Mouse (Mus musculus) embryonic facial prominence, embryonic 11.5 days (tissue): ENCODE measurements around the gene Nbas. TPM values are rescaled to one million over a fixed set of nuclear protein-coding genes. Genes with fewer than 3 reads are reported as not detected.

Experiments
- ATAC-seq: fragments of 200-750 bp; cut with Nextera tagmentation; replicated peaks from 2 replicates; pipeline ENCODE4 v1.8.0; 2017; ENCODE audit warnings: low read depth; ENCODE audit not compliant: insufficient number of reproducible peaks, low FRiP score, low TSS enrichment
- DNase-seq: peaks from one replicate; pipeline ENCODE4 v3.0.0-alpha.2; 2015; ENCODE audit warnings: low spot score
- H3K27ac ChIP-seq: fragments of 300-500 bp; sonication (generic); replicated peaks from 2 replicates; pipeline ENCODE4 v1.5.1; 2014; ENCODE audit warnings: mild to moderate bottlenecking, low read depth, low read length, control low read depth
- H3K27me3 ChIP-seq: fragments of 300-500 bp; sonication (generic); 2 replicates; pipeline ENCODE4 v1.6.1; 2014; ENCODE audit warnings: mild to moderate bottlenecking, low read length, moderate library complexity, mixed read lengths; ENCODE audit not compliant: control insufficient read depth, insufficient read depth
- H3K36me3 ChIP-seq: fragments of 300-500 bp; sonication (generic); replicated peaks from 2 replicates; pipeline ENCODE4 v1.6.1; 2014; ENCODE audit warnings: low read depth, mild to moderate bottlenecking, low read length, moderate library complexity, mixed read lengths; ENCODE audit not compliant: control insufficient read depth, insufficient read depth
- H3K4me1 ChIP-seq: fragments of 300-500 bp; sonication (generic); 2 replicates; pipeline ENCODE4 v1.6.1; 2014; ENCODE audit warnings: low read length, mixed read lengths; ENCODE audit not compliant: control insufficient read depth, insufficient read depth
- H3K4me2 ChIP-seq: fragments of 300-500 bp; sonication (generic); 2 replicates; pipeline ENCODE4 v1.6.1; 2014; ENCODE audit warnings: low read depth, mild to moderate bottlenecking, control low read depth, low read length, moderate library complexity
- H3K4me3 ChIP-seq: fragments of 300-500 bp; sonication (generic); 2 replicates; pipeline ENCODE4 v1.5.1; 2014; ENCODE audit warnings: low read depth, low read length, control low read depth
- H3K9ac ChIP-seq: fragments of 300-500 bp; sonication (generic); replicated peaks from 2 replicates; pipeline ENCODE4 v1.6.1; 2014; ENCODE audit warnings: mild to moderate bottlenecking, control low read depth, low read length
- H3K9me3 ChIP-seq: fragments of 300-500 bp; sonication (generic); replicated peaks from 2 replicates; pipeline ENCODE4 v1.6.1; 2016; ENCODE audit warnings: mild to moderate bottlenecking, low read length, inconsistent platforms, mixed read lengths; ENCODE audit not compliant: control insufficient read depth
- WGBS: fragments of 180-500 bp; shearing (Covaris S2); extraction: QIAGEN DNeasy Blood & Tissue Kit; methylation state at CpG from one replicate; pipeline ENCODE4 v1.1.7; 2014; 5-methylcytosine and 5-hydroxymethylcytosine counted together
- polyA plus RNA-seq: library from polyadenylated mRNA; unstranded; fragments of >200 nt; fragmentation: Nextera tagmentation; extraction: Ambion mirVana; gene quantifications from 2 replicates; pipeline ENCODE4 v1.2.1, GENCODE M21; 2014

Nbas gene
- polyA plus RNA-seq, 1 experiment from 2014 or later, result 14.3 TPM

- no peaks in the 10 kb centered on the region for H3K27me3 ChIP-seq
- no peak for ATAC-seq
- H3K9me3 ChIP-seq, result no peaks in the 10 kb centered on the region
- H3K27ac ChIP-seq, result no peak overlapping the region
- no peak for DNase-seq
- 91% methylated on average over 3 of the region's 3 CpGs for WGBS
- no peaks in the 10 kb centered on the region for H3K4me1 ChIP-seq
- H3K4me3 ChIP-seq, result no peak overlapping the region
- H3K36me3 ChIP-seq, result no peaks in the 10 kb centered on the region
- no peak overlapping the region for H3K9ac ChIP-seq
- H3K4me2 ChIP-seq, result no peak overlapping the region
Observed at GRCm38 (mm10) chr12:13500191-13500590, 231.3 kb downstream of the Nbas start.

GRCm38 (mm10) chr12:13504771-13505444 lies 236.0 kb downstream of the Nbas start:
- WGBS, result 56% methylated on average over 5 of the region's 5 CpGs
- Histone ChIP-seq H3K9me3 (no peaks in the 10 kb centered on the region), H3K4me3 (no peak overlapping the region), H3K4me1 (no peaks in the 10 kb centered on the region), H3K36me3 (no peaks in the 10 kb centered on the region), H3K27me3 (no peaks in the 10 kb centered on the region), H3K4me2 (no peak overlapping the region), H3K27ac (no peak overlapping the region), H3K9ac (no peak overlapping the region)
- ATAC-seq (no peak), DNase-seq (no peak)

DNA sequence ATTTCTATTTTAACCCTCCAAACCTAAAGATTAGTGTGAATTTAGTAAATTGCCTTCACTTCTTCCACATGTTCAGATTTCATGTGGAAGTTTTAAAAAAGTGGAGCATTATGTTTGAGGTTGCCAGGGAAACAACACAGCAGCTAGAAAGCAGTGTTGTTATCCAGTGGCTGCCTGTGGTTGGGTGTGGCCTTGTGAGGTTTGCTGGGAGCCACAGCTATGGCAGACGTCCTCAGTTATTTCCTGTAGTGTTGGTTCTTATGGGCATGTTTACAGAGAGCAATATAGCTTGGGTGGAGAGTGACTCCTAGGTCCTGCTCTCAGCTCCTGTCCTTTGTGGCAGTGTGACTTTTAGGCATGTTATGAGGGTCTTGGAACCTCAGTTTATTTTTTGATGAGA lies 249.1 kb downstream of the Nbas start:
- Histone ChIP-seq H3K9me3 (no peaks in the 10 kb centered on the region), H3K4me2 (no peak overlapping the region), H3K36me3 (no peaks in the 10 kb centered on the region), H3K27ac (no peak overlapping the region), H3K9ac (no peak overlapping the region), H3K4me1 (no peaks in the 10 kb centered on the region), H3K4me3 (no peak overlapping the region), H3K27me3 (no peaks in the 10 kb centered on the region)
- no peak for DNase-seq
- WGBS, result 41% methylated on average over 1 of the region's 1 CpGs
- ATAC-seq, result no peak

DNA sequence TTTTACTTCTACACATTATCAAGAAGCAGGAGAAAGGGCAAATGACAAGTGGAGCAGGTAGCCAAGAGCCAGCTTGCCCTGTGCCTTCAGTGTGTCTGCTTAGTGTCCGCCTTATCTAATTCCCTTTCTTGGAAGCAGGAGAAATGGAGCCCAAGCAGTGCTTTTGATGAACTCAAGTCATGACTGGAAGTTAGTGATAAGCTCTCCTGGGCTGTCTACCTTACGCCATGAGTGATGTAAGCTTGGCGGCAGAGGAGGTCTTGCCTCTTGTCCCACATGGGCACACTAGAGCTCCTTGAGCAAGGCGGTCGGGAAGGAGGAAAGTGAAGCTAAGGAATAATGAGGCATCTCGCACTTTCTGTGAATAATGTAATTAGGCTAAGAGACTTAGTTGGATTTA lies 250.5 kb downstream of the Nbas start:
- no peak for DNase-seq
- Histone ChIP-seq H3K4me1 (no peaks in the 10 kb centered on the region), H3K9me3 (no peaks in the 10 kb centered on the region), H3K9ac (no peak overlapping the region), H3K27me3 (no peaks in the 10 kb centered on the region), H3K36me3 (no peaks in the 10 kb centered on the region), H3K4me3 (no peak overlapping the region), H3K27ac (no peak overlapping the region), H3K4me2 (no peak overlapping the region)
- no peak for ATAC-seq
- WGBS, result 95% methylated on average over 6 of the region's 6 CpGs

- Histone ChIP-seq H3K27me3 (no peaks in the 10 kb centered on the region), H3K9ac (no peak overlapping the region), H3K4me2 (no peak overlapping the region), H3K4me1 (no peaks in the 10 kb centered on the region), H3K27ac (no peak overlapping the region), H3K9me3 (no peaks in the 10 kb centered on the region), H3K36me3 (no peaks in the 10 kb centered on the region), H3K4me3 (no peak overlapping the region)
- DNase-seq (peak; percentile 29), ATAC-seq (no peak)
- 88% methylated on average over 1 of the region's 1 CpGs for WGBS
Observed at GRCm38 (mm10) chr12:13532731-13533365, 263.9 kb downstream of the Nbas start.

GRCm38 (mm10) chr12:13539171-13539570 lies 270.2 kb downstream of the Nbas start:
- ATAC-seq, result no peak
- Histone ChIP-seq H3K27ac (no peak overlapping the region), H3K4me2 (no peak overlapping the region), H3K9ac (no peak overlapping the region), H3K4me1 (no peaks in the 10 kb centered on the region), H3K27me3 (no peaks in the 10 kb centered on the region), H3K4me3 (no peak overlapping the region), H3K9me3 (no peaks in the 10 kb centered on the region), H3K36me3 (no peaks in the 10 kb centered on the region)
- 96% methylated on average over 4 of the region's 4 CpGs for WGBS
- no peak for DNase-seq

- H3K27me3 ChIP-seq, result no peaks in the 10 kb centered on the region
- H3K4me3 ChIP-seq, result no peak overlapping the region
- DNase-seq (no peak), ATAC-seq (no peak)
- no peaks in the 10 kb centered on the region for H3K9me3 ChIP-seq
- H3K4me1 ChIP-seq, result no peaks in the 10 kb centered on the region
- H3K4me2 ChIP-seq, result no peak overlapping the region
- no peak overlapping the region for H3K9ac ChIP-seq
- H3K36me3 ChIP-seq, result no peaks in the 10 kb centered on the region
- 71% methylated on average over 5 of the region's 5 CpGs for WGBS
- H3K27ac ChIP-seq, result no peak overlapping the region
Observed at GRCm38 (mm10) chr12:13543806-13544205, 274.9 kb downstream of the Nbas start.

DNA sequence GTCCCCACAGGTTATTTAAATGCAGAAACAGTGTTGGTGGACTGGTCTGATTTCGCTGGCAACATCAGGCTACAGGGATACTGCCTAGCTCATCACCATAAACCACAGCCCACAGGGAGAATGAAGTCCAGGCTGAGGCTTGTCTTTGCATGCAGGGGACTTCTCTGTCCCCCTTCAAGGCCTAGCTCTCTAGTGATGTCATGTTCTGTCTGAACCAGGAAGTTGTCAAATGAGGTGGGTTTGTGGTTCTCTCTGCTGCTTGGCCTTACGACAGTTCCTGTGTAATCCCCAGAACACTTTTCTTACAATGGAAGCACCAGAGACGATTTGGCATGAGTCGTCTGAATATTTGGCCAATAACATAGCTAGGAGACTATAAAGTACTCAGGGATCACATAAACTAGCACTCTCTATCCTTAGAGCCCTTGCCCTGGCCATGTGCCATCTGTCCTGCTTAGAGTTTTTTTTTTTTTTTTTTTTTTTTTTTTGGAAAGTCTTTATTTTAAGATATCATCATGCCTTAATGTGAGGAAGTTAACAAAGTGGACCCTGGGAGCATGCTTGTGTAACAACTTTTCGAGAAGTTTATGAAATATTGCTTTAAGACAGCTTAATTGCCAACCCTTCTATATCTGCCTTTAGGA lies 294.8 kb downstream of the Nbas start:
- ATAC-seq, result no peak
- H3K9ac ChIP-seq, result no peak overlapping the region
- no peak for DNase-seq
- H3K27ac ChIP-seq, result no peak overlapping the region
- no peak overlapping the region for H3K4me3 ChIP-seq
- no peak overlapping the region for H3K4me2 ChIP-seq
- no peaks in the 10 kb centered on the region for H3K4me1 ChIP-seq
- no peaks in the 10 kb centered on the region for H3K27me3 ChIP-seq
- no peaks in the 10 kb centered on the region for H3K36me3 ChIP-seq
- 88% methylated on average over 5 of the region's 5 CpGs for WGBS
- no peaks in the 10 kb centered on the region for H3K9me3 ChIP-seq
